Mouse (Mus musculus) heart, postnatal 14 days (tissue): ENCODE results near the gene Elp4. TPM values are rescaled to one million over a fixed set of nuclear protein-coding genes. Genes with fewer than 3 reads are reported as not detected.

ENCODE experiments used
- DNase-seq, 2 experiments: peaks; one replicate each; pipeline ENCODE4 v3.0.0; 2021 to 2022
- intact Hi-C: fragments of 180-260 bp; cut with DNase I; formaldehyde crosslinking; loops from one replicate; pipeline ENCODE4 v1.15.1; 2025
- long read RNA-seq, 2 experiments: library from polyadenylated mRNA; stranded (forward); transcript quantifications; one replicate each; pipeline ENCODE4 v2.0.0; 2021
- total RNA-seq, 2 experiments: library from RNA; stranded (reverse); gene quantifications; 2 replicates each; pipeline ENCODE4 v1.2.3; 2021

The Elp4 gene
- total RNA-seq, result 10 to 100 TPM; 12.3 to 12.4 TPM
- long read RNA-seq, experiment 1, transcript Elp4-202 (10 exons, 3,048 nt), result major isoform, 18 of 19 reads
- long read RNA-seq, experiment 1, partial matches to known transcripts, result 0 of 19 reads
- long read RNA-seq, experiment 1, other reads (novel, unspliced or antisense), result 1 of 19 reads
- long read RNA-seq, experiment 2, transcript Elp4-202 (10 exons, 3,048 nt), result major isoform, 13 of 16 reads
- long read RNA-seq, experiment 2, partial matches to known transcripts, result 2 of 16 reads
- long read RNA-seq, experiment 2, other reads (novel, unspliced or antisense), result 1 of 16 reads

- peak; percentile 95 to 97 for DNase-seq
- intact Hi-C loops, result no loop called here
Observed at GRCm38 (mm10) chr2:105903896-105904756, at the start of gene Elp4, which contains the start of gene Immp1l. Elp4 (minus strand) TSS chr2:105904564. Immp1l (plus strand) TSS chr2:105904638.

GRCm38 (mm10) chr2:105953862-105954261 lies 49.5 kb upstream of the Elp4 start:
- intact Hi-C loops, result no loop called here
- no peak for DNase-seq

GRCm38 (mm10) chr2:105951350-105951940 lies 47.1 kb upstream of the Elp4 start:
- intact Hi-C loops, result no loop called here
- DNase-seq, result no peak

GRCm38 (mm10) chr2:105950131-105950530 lies 45.8 kb upstream of the Elp4 start:
- intact Hi-C loops, result no loop called here
- no peak for DNase-seq

- no peak for DNase-seq
- intact Hi-C loops, result no loop called here
Observed at GRCm38 (mm10) chr2:105917623-105918346, 13.4 kb upstream of the Elp4 start.

GRCm38 (mm10) chr2:105916671-105917070 lies 12.3 kb upstream of the Elp4 start:
- intact Hi-C loops, result no loop called here
- DNase-seq, result no peak

- DNase-seq, result no peak
- intact Hi-C loops, result no loop called here
Observed at GRCm38 (mm10) chr2:105913655-105914366, 9.4 kb upstream of the Elp4 start.

GRCm38 (mm10) chr2:105910611-105911010 lies 6.2 kb upstream of the Elp4 start:
- intact Hi-C loops, result no loop called here

GRCm38 (mm10) chr2:105908351-105908750 lies 4.0 kb upstream of the Elp4 start:
- intact Hi-C loops, result loop anchor here (2.0 to 5.0 kb wide), 3 partner anchors 94 to 292 kb away; partner anchors contain the start of gene Dnajc24
- DNase-seq, result peak in 1 of 2 experiments; percentile 2

More at GRCm38 (mm10) chr2:105910611-105911010, 6.2 kb upstream of the Elp4 start:
- no peak for DNase-seq

GRCm38 (mm10) chr2:105904757-105905146 lies 388 bp upstream of the Elp4 start:
- no peak for DNase-seq
- intact Hi-C loops, result loop anchor here (5.0 kb wide), 2 partner anchors 98 to 232 kb away; partner anchors contain the start of gene Dnajc24

GRCm38 (mm10) chr2:105890816-105891215 lies 13.5 kb downstream of the Elp4 start:
- no peak for DNase-seq
- intact Hi-C loops, result no loop called here

- no peak for DNase-seq
- intact Hi-C loops, result no loop called here
Observed at GRCm38 (mm10) chr2:105873403-105873802, 31.0 kb downstream of the Elp4 start.

- peak; percentile 8 to 26 for DNase-seq
- intact Hi-C loops, result no loop called here
Observed at GRCm38 (mm10) chr2:105854740-105855139, 49.6 kb downstream of the Elp4 start.

- intact Hi-C loops, result no loop called here
- no peak for DNase-seq
Observed at GRCm38 (mm10) chr2:105852971-105853370, 51.4 kb downstream of the Elp4 start.

- intact Hi-C loops, result no loop called here
- DNase-seq, result no peak
Observed at GRCm38 (mm10) chr2:105851714-105852293, 52.6 kb downstream of the Elp4 start.

- DNase-seq, result no peak
- intact Hi-C loops, result no loop called here
Observed at GRCm38 (mm10) chr2:105843151-105843550, 61.2 kb downstream of the Elp4 start.

GRCm38 (mm10) chr2:105817965-105818364 lies 86.4 kb downstream of the Elp4 start:
- intact Hi-C loops, result no loop called here
- DNase-seq, result no peak

GRCm38 (mm10) chr2:105815170-105815569 lies 89.2 kb downstream of the Elp4 start:
- intact Hi-C loops, result no loop called here
- peak in 1 of 2 experiments; percentile 1 for DNase-seq

- DNase-seq, result no peak
- intact Hi-C loops, result no loop called here
Observed at GRCm38 (mm10) chr2:105813041-105813440, 91.3 kb downstream of the Elp4 start.
